Mouse (Mus musculus) kidney, postnatal 0 days (tissue): ENCODE measurements around the gene Gale. TPM values are rescaled to one million over a fixed set of nuclear protein-coding genes. Genes with fewer than 3 reads are reported as not detected.
"Not testable (repeated sequence)": the region's sequence is repeated elsewhere in the genome, so short reads cannot be mapped to it uniquely, and the experiment has no call there.

Source experiments
- ATAC-seq: fragments of 200-750 bp; cut with Nextera tagmentation; replicated peaks from 2 replicates; pipeline ENCODE4 v1.8.0; 2017; ENCODE audit warnings: low read depth, moderate number of reproducible peaks, moderate TSS enrichment, moderate library complexity; ENCODE audit not compliant: low FRiP score
- DNase-seq: peaks from one replicate; pipeline ENCODE4 v3.0.0-alpha.2; 2016; ENCODE audit warnings: low spot score
- H3K27ac ChIP-seq: fragments of 300-500 bp; sonication (generic); 2 replicates; pipeline ENCODE4 v1.5.1; 2014; ENCODE audit warnings: mild to moderate bottlenecking
- H3K27me3 ChIP-seq: fragments of 300-500 bp; sonication (generic); 2 replicates; pipeline ENCODE4 v1.6.1; 2014; ENCODE audit warnings: low read length, mixed read lengths; ENCODE audit not compliant: insufficient read depth
- H3K36me3 ChIP-seq: fragments of 300-500 bp; sonication (generic); 2 replicates; pipeline ENCODE4 v1.6.1; 2014; ENCODE audit warnings: low read length, mixed read lengths; ENCODE audit not compliant: insufficient read depth
- H3K4me1 ChIP-seq: fragments of 300-500 bp; sonication (generic); replicated peaks from 2 replicates; pipeline ENCODE4 v1.6.1; 2014; ENCODE audit warnings: antibody characterized with exemption, low read length, mixed read lengths; ENCODE audit not compliant: insufficient read depth
- H3K4me2 ChIP-seq: fragments of 300-500 bp; sonication (generic); 2 replicates; pipeline ENCODE4 v1.6.1; 2014; ENCODE audit warnings: mild to moderate bottlenecking, low read length, moderate library complexity, mixed read lengths
- H3K4me3 ChIP-seq: fragments of 300-500 bp; sonication (generic); replicated peaks from 2 replicates; pipeline ENCODE4 v1.5.1; 2014; ENCODE audit warnings: low read depth, low read length
- H3K9ac ChIP-seq: fragments of 300-500 bp; sonication (generic); 2 replicates; pipeline ENCODE4 v1.6.1; 2014; ENCODE audit warnings: low read depth, low read length
- H3K9me3 ChIP-seq: fragments of 300-500 bp; sonication (generic); replicated peaks from 2 replicates; pipeline ENCODE4 v1.6.1; 2016; ENCODE audit warnings: low read length, inconsistent platforms, mixed read lengths
- CTCF ChIP-seq: IDR thresholded peaks from 2 replicates; pipeline ENCODE4 v1.5.1; 2016; ENCODE audit warnings: antibody characterized with exemption, low read depth, mild to moderate bottlenecking, moderate library complexity
- WGBS: fragments of 180-500 bp; shearing (Covaris S2); extraction: QIAGEN DNeasy Blood & Tissue Kit; methylation state at CpG from one replicate; pipeline ENCODE4 v1.1.7; 2014; 5-methylcytosine and 5-hydroxymethylcytosine counted together
- polyA plus RNA-seq: library from polyadenylated mRNA; unstranded; fragments of >200 nt; fragmentation: Nextera tagmentation; extraction: Ambion mirVana; gene quantifications from 2 replicates; pipeline ENCODE4 v1.2.1, GENCODE M21; 2015

Gene Gale
- polyA plus RNA-seq, 1 experiment from 2014 or later = 25.1 TPM

DNA sequence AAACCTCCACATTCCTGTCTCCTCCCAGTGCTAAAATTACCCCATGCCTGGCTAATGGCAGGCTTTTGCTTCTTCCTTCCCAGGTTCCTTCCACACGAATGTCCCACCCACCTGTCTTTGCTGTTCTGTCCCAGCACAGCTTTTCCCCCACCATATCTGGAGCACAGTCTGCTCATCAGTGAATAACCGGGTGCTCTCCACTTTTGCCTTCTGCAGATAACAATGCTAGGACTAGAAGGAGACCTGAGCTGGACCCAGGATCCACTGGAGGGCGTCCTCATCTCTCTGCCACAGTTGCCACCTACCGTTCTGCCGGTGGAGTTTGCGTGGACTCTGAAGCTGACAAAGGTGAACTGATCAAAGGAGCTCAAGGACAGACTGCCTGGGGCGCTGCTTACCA is 24.7 kb upstream of the Gale start:
- Histone ChIP-seq H3K27ac (no peak overlapping the region), H3K4me3 (no peak overlapping the region), H3K4me2 (no peak overlapping the region), H3K36me3 (0 out of 2 replicates have a peak, but pooled peaks cover 23% of the 10 kb centered on the region), H3K4me1 (no peaks in the 10 kb centered on the region), H3K27me3 (no peaks in the 10 kb centered on the region), H3K9ac (no peak overlapping the region), H3K9me3 (no peaks in the 10 kb centered on the region)
- no peak for TF ChIP-seq CTCF
- no peak for DNase-seq
- WGBS = 69% methylated on average over 7 of the region's 7 CpGs
- ATAC-seq = no peak

DNA sequence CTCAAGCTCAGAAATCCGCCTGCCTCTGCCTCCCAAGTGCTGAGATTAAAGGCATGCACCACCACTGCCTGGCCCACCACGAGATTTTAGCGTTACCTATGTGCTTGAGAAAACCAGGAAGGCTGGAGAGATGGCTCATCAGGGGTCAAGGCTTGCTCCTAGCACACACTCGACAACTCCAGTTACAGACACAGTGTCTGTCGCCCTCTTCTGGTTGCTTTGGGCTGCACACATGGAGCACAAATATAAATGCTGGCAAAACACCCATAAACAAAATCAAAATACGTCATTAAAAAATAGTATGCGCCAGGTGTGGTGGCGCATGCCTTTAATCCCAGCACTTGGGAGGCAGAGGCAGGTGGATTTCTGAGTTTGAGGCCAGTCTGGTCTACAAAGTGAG is 22.5 kb upstream of the Gale start:
- not testable (repeated sequence) for H3K9me3 ChIP-seq, H3K4me3 ChIP-seq, H3K4me1 ChIP-seq, H3K27me3 ChIP-seq, H3K4me2 ChIP-seq, H3K9ac ChIP-seq, ATAC-seq, DNase-seq, H3K27ac ChIP-seq
- peak; percentile 39; the same call in 1 of the 2 replicates for TF ChIP-seq CTCF
- WGBS = 86% methylated on average over 8 of the region's 8 CpGs
- H3K36me3 ChIP-seq = 0 out of 2 replicates have a peak, but pooled peaks cover 13% of the 10 kb centered on the region

DNA sequence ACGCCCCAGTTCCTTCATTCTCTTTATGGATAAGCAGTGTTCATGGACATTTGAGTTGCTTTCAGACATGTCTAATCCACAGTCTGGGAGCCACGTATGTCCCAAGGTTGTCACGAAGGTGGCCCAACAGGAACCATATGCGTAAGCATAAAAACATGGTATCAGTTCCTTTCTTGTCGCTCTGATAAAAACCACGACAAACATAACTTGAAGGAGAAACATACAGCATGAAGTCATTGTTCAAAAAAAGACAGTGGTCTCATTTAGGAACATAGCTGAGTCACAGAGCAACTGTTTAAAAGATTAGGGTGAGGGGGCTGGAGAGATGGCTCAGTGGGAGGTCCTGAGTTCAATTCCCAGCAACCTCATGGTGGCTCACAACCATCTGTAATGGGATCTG is 21.3 kb upstream of the Gale start:
- no peak for TF ChIP-seq CTCF
- H3K4me1 ChIP-seq = peaks cover 5% of the 10 kb centered on the region; the same call in 1 of the 2 replicates
- ATAC-seq (no peak), DNase-seq (no peak)
- no peaks in the 10 kb centered on the region for H3K9me3 ChIP-seq
- H3K9ac ChIP-seq = no peak overlapping the region
- no peak overlapping the region for H3K4me3 ChIP-seq
- H3K27ac ChIP-seq = no peak overlapping the region
- 0 out of 2 replicates have a peak, but pooled peaks cover 9% of the 10 kb centered on the region for H3K36me3 ChIP-seq
- H3K27me3 ChIP-seq = no peaks in the 10 kb centered on the region
- no peak overlapping the region for H3K4me2 ChIP-seq
- 85% methylated on average over 6 of the region's 6 CpGs for WGBS

DNA sequence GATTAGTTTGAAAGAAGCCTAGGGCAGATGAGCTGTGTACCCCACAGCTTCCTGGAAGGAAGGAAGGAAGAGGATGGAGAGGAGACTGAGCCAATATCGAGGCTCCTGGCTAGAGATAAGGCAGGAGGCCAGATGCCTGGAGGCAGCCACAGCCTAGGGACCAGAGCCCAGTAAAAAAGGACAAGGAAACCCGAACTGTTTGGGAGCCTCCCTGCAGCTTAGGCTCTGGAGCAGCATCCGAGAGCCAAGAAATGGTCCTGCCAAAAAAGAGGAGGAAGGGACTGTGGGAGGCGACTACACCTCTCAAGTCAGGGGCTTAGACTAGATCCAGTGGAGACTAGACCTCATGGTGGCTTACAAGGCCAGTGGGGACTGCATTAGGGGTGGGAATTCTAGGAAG is 20.1 kb upstream of the Gale start:
- Histone ChIP-seq H3K9ac (no peak overlapping the region), H3K9me3 (no peaks in the 10 kb centered on the region), H3K27me3 (no peaks in the 10 kb centered on the region), H3K4me2 (no peak overlapping the region), H3K4me1 (peaks cover 12% of the 10 kb centered on the region; the same call in 1 of the 2 replicates), H3K27ac (no peak overlapping the region), H3K4me3 (no peak overlapping the region), H3K36me3 (0 out of 2 replicates have a peak, but pooled peaks cover 9% of the 10 kb centered on the region)
- 51% methylated on average over 4 of the region's 4 CpGs for WGBS
- TF ChIP-seq CTCF = no peak
- DNase-seq (no peak), ATAC-seq (no peak)

DNA sequence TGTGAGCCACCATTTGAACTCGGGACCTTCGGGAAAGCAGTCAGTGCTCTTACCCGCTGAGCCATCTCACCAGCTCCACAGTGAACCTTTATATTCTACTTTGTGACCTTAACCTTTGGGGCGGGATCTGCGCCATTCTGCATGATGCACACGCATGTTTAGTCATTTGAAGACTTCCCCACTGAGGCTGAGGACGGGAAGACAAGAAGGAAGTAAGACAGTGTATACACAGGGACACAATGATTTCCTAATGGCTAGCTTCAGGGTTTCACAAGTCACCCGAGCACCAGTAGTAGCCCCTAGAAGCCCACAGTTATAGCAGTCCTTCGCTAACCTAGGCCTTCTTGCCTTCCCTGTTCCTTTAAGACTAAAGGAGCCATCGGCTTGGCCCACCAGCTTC is 17.8 kb upstream of the Gale start:
- DNase-seq (no peak), ATAC-seq (0 out of 2 replicates have a peak, but pooled peaks have one; percentile 5)
- Histone ChIP-seq H3K27ac (peak overlapping the region; percentile 77), H3K4me2 (peak overlapping the region; percentile 86), H3K4me3 (peak overlapping the region; percentile 79), H3K9ac (peak overlapping the region; percentile 79; the same call in 1 of the 2 replicates), H3K4me1 (peaks cover 12% of the 10 kb centered on the region; the same call in 1 of the 2 replicates), H3K9me3 (no peaks in the 10 kb centered on the region), H3K27me3 (no peaks in the 10 kb centered on the region), H3K36me3 (0 out of 2 replicates have a peak, but pooled peaks cover under 1% of the 10 kb centered on the region)
- WGBS = 77% methylated on average over 10 of the region's 10 CpGs
- TF ChIP-seq CTCF = no peak

DNA sequence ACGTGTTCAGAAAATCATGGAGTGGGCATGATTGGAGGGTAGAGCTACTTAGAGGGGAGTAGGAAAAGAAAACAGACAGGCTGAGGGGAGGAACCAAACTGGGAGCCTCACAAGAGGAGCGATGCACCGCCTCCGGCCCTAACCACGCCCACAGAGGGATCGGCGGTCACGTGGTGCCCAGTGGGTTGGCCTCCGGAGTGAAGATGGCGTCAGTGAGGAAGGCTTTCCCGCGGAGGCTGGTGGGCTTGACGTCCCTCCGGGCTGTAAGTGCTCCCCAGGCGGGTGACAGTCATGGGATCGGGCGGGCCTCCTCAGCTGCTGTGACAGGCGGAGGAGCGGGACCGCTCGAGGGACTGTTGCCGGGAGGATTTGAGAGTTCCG is 17.3 kb upstream of the Gale start, which contains the start of gene Hmgcl:
TSS of gene Hmgcl (plus strand) at position 171 of the 381 bp plus-strand sequence.
- peak within 1 kb of the TSS; percentile 86 for H3K4me2 ChIP-seq
- H3K27ac ChIP-seq = peak within 1 kb of the TSS; percentile 77
- H3K4me3 ChIP-seq = peak within 1 kb of the TSS; percentile 79
- TF ChIP-seq CTCF = no peak
- ATAC-seq = peak; percentile 89
- H3K4me1 ChIP-seq = peaks cover 12% of the 10 kb centered on the region; the same call in 1 of the 2 replicates
- no peaks in the 10 kb centered on the region for H3K9me3 ChIP-seq
- under 1% methylated on average over 23 of the region's 23 CpGs for WGBS
- H3K27me3 ChIP-seq = no peaks in the 10 kb centered on the region
- DNase-seq = peak; percentile 97
- H3K36me3 ChIP-seq = 0 out of 2 replicates have a peak, but pooled peaks cover 3% of the 10 kb centered on the region
- peak within 1 kb of the TSS; percentile 79 for H3K9ac ChIP-seq
